Mouse (Mus musculus) neural tube, embryonic 15.5 days (tissue): ENCODE data around the gene Cog3. TPM values are rescaled to one million over a fixed set of nuclear protein-coding genes. Genes with fewer than 3 reads are reported as not detected.
"Not testable (repeated sequence)": the region's sequence is repeated elsewhere in the genome, so short reads cannot be mapped to it uniquely, and the experiment has no call there.

ENCODE experiments used
- ATAC-seq: fragments of 200-750 bp; cut with Nextera tagmentation; 2 replicates; pipeline ENCODE4 v1.8.0; 2017; ENCODE audit warnings: mild to moderate bottlenecking, moderate TSS enrichment, moderate library complexity; ENCODE audit not compliant: low FRiP score
- H3K27ac ChIP-seq: fragments of 300-500 bp; sonication (generic); replicated peaks from 2 replicates; pipeline ENCODE4 v1.5.1; 2015; ENCODE audit warnings: mild to moderate bottlenecking, inconsistent platforms
- H3K27me3 ChIP-seq: fragments of 300-500 bp; sonication (generic); replicated peaks from 2 replicates; pipeline ENCODE4 v1.6.1; 2015; ENCODE audit warnings: inconsistent platforms
- H3K36me3 ChIP-seq: fragments of 300-500 bp; sonication (generic); 2 replicates; pipeline ENCODE4 v1.6.1; 2015; ENCODE audit warnings: inconsistent platforms
- H3K4me1 ChIP-seq: fragments of 300-500 bp; sonication (generic); 2 replicates; pipeline ENCODE4 v1.6.1; 2015; ENCODE audit warnings: inconsistent platforms
- H3K4me2 ChIP-seq: fragments of 300-500 bp; sonication (generic); 2 replicates; pipeline ENCODE4 v1.6.1; 2015; ENCODE audit warnings: inconsistent platforms, mild to moderate bottlenecking, moderate library complexity
- H3K4me3 ChIP-seq: fragments of 300-500 bp; sonication (generic); replicated peaks from 2 replicates; pipeline ENCODE4 v1.5.1; 2015; ENCODE audit warnings: mild to moderate bottlenecking, inconsistent platforms
- H3K9ac ChIP-seq: fragments of 300-500 bp; sonication (generic); replicated peaks from 2 replicates; pipeline ENCODE4 v1.6.1; 2015; ENCODE audit warnings: mild to moderate bottlenecking, inconsistent platforms
- H3K9me3 ChIP-seq: fragments of 300-500 bp; sonication (generic); replicated peaks from 2 replicates; pipeline ENCODE4 v1.6.1; 2016; ENCODE audit warnings: inconsistent platforms
- WGBS: fragments of 180-500 bp; shearing (Covaris S2); methylation state at CpG from one replicate; pipeline ENCODE4 v1.1.7; 2015; ENCODE audit warnings: mixed read lengths; 5-methylcytosine and 5-hydroxymethylcytosine counted together
- polyA plus RNA-seq: library from polyadenylated mRNA; unstranded; fragments of >200 nt; fragmentation: Nextera tagmentation; extraction: Ambion mirVana; gene quantifications from 2 replicates; pipeline ENCODE4 v1.2.1, GENCODE M21; 2015

Gene Cog3
- polyA plus RNA-seq, 1 experiment from 2014 or later: 17.2 TPM

DNA sequence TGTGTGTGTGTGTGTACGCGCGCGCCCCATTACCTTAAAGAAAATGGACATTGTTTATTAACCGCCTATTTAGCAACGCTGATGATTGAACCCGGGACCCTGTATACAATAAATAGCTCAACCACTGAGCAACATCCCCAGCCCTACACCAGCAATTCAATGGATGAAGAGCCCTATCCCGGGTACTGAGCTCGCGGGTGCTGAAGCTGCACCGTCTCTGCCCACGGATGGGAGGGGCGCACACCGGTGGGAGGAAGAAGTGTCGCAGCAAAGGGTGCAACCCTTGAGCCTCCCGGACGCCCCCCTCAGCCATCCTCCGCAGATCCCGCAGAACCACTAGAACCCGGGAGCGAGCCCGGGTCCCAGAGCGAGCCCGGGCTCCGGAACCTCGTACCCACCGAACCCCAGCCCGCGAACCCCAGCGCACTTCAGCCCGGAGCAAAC, 32.1 kb upstream of the Cog3 start:
- 0 out of 2 replicates have a peak, but pooled peaks cover 3% of the 10 kb centered on the region for H3K36me3 ChIP-seq
- H3K27ac ChIP-seq: peak overlapping the region; percentile 95
- ATAC-seq: peak; percentile 85
- peak overlapping the region; percentile 84 for H3K4me2 ChIP-seq
- WGBS: 1% methylated on average over 31 of the region's 31 CpGs
- H3K4me3 ChIP-seq: peak overlapping the region; percentile 82
- H3K4me1 ChIP-seq: peaks cover 6% of the 10 kb centered on the region
- H3K9ac ChIP-seq: peak overlapping the region; percentile 90
- no peaks in the 10 kb centered on the region for H3K9me3 ChIP-seq
- peaks cover 6% of the 10 kb centered on the region; the same call in 1 of the 2 replicates for H3K27me3 ChIP-seq

DNA sequence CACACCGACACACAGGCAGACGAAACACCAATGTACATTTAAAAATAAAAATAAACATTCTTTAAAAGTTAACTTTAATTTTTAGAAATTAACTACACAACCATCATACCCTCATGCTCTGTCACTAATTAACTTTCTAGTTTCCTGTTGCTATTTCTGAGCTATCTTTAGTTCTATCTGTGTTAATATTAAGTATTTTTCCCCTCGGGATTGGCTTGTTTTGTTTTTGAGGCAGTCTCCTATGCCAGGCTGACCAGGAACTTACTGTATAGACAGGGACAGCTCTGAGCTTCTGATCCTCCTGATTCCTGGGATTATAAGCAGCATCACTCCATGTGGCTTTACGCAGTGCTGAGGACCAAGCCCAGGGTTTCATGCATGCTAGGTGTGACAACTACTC, 25.6 kb upstream of the Cog3 start:
- H3K36me3 ChIP-seq: 0 out of 2 replicates have a peak, but pooled peaks cover 3% of the 10 kb centered on the region
- no peak overlapping the region for H3K4me3 ChIP-seq
- 93% methylated on average over 4 of the region's 4 CpGs for WGBS
- no peaks in the 10 kb centered on the region for H3K4me1 ChIP-seq
- H3K27ac ChIP-seq: no peak overlapping the region
- H3K9me3 ChIP-seq: no peaks in the 10 kb centered on the region
- H3K27me3 ChIP-seq: no peaks in the 10 kb centered on the region
- no peak overlapping the region for H3K4me2 ChIP-seq
- no peak for ATAC-seq
- no peak overlapping the region for H3K9ac ChIP-seq

DNA sequence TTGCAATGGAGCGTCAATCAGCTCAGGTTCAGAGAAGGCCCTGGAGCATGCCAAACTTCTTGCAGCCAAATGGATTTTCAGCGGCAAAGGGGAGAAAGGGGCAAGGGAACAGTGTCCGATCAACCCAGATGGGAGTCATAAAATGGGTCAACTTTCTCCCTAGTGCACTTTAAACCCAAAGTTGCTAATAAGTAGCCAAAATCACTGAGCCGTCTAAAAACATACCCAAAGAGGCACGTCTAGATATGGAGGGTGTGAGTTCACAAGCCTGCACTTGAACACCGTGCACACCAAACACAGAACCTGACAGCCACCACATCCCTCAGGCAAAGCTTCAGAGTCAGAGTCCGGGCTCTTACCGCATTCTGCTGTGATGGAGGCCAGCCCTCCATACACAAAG, 22.3 kb upstream of the Cog3 start:
- H3K36me3 ChIP-seq: peaks cover 5% of the 10 kb centered on the region; the same call in 1 of the 2 replicates
- no peak overlapping the region for H3K9ac ChIP-seq
- no peak overlapping the region for H3K4me2 ChIP-seq
- 92% methylated on average over 8 of the region's 8 CpGs for WGBS
- H3K27me3 ChIP-seq: no peaks in the 10 kb centered on the region
- H3K4me3 ChIP-seq: no peak overlapping the region
- H3K4me1 ChIP-seq: no peaks in the 10 kb centered on the region
- no peaks in the 10 kb centered on the region for H3K9me3 ChIP-seq
- no peak overlapping the region for H3K27ac ChIP-seq
- ATAC-seq: no peak

DNA sequence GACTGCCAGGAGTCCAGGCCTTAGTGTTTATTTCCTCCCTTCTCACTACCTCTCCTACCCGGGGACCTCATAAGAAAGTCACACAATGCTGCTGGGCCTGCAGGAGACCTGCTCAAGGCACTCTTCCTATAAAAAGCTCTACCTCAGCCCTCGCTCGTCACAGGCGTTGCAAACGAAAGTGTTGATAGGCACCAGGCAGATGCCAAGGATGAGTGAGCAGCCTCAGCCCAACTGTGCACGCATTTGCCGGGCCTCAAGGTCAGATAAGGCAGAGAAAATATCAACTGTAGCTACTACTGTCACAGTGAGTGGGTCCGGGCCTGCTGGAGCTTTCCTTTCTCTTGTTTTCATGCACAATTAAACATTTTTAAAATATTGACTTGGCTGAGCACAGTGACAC, 19.1 kb upstream of the Cog3 start:
- 78% methylated on average over 8 of the region's 8 CpGs for WGBS
- Histone ChIP-seq H3K9me3 (no peaks in the 10 kb centered on the region), H3K4me2 (no peak overlapping the region), H3K27ac (no peak overlapping the region), H3K36me3 (peaks cover 27% of the 10 kb centered on the region), H3K4me1 (no peaks in the 10 kb centered on the region), H3K9ac (no peak overlapping the region), H3K4me3 (no peak overlapping the region), H3K27me3 (no peaks in the 10 kb centered on the region)
- ATAC-seq: no peak

DNA sequence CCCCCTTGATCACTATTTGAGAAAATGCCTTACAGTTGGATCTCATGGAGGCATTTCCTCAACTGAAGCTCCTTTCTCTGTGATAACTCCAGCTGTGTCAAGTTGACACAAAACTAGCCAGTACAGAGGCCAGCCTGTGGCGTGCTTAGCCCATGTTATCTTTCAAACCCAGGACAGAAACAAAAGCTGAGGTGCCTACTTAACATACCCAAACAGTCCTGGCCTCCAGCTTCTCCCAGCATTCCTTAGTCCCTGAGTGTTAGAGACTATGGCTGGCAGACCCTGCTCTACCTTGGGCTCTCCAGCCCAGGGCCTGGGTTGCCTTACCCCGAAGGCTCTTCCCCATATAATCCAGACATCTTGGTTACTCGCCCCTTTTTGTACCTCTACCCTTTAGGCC, 18.1 kb upstream of the Cog3 start:
- peaks cover 27% of the 10 kb centered on the region for H3K36me3 ChIP-seq
- H3K4me3 ChIP-seq, ATAC-seq, H3K9ac ChIP-seq, H3K27ac ChIP-seq, H3K27me3 ChIP-seq, H3K9me3 ChIP-seq, H3K4me1 ChIP-seq, H3K4me2 ChIP-seq: not testable (repeated sequence)
- 90% methylated on average over 3 of the region's 3 CpGs for WGBS

DNA sequence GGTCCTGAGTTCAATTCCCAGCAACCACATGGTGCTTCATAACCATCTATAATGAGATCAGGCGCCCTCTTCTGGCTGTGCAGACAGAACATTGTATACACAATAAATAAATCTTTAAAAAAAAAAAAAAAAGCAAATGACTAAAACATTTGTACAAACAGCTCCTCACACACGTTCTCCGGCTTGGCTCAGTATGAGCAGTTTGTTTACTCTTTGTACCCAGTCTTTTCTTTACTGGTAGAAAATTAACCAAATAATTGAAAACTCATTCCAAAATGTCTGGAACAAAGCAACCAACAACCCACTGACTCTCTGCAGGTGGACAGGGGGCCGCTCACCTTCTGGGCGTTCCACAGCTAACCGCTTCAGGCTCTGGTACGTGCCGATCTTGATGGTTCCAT, 16.8 kb upstream of the Cog3 start:
- H3K4me2 ChIP-seq: no peak overlapping the region
- H3K4me3 ChIP-seq: no peak overlapping the region
- H3K36me3 ChIP-seq: peaks cover 31% of the 10 kb centered on the region
- ATAC-seq: no peak
- 88% methylated on average over 8 of the region's 8 CpGs for WGBS
- H3K27ac ChIP-seq: no peak overlapping the region
- H3K27me3 ChIP-seq: no peaks in the 10 kb centered on the region
- no peaks in the 10 kb centered on the region for H3K4me1 ChIP-seq
- H3K9me3 ChIP-seq: no peaks in the 10 kb centered on the region
- H3K9ac ChIP-seq: no peak overlapping the region

DNA sequence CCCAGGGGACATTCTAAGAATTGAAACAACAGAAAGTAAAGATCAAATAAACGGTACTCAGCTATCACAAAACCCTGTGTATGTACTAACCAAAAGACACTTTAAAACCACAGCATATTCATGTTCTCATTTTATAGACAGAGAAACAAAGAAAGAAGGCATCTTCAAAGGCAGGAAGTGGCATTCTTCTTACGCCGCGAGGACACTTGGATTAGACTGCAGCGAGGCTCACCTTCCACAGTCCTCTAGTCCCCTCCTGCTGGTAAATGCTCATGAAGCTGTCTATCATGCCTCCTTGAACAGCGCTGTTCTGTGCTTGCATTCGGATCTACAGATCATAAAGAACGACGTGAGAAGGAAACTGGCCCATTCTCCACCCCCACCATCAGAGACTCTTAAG, 15.0 kb upstream of the Cog3 start:
- ATAC-seq: no peak
- peaks cover 39% of the 10 kb centered on the region for H3K36me3 ChIP-seq
- no peak overlapping the region for H3K4me3 ChIP-seq
- H3K27me3 ChIP-seq: no peaks in the 10 kb centered on the region
- WGBS: 73% methylated on average over 9 of the region's 9 CpGs
- no peak overlapping the region for H3K9ac ChIP-seq
- no peaks in the 10 kb centered on the region for H3K9me3 ChIP-seq
- no peak overlapping the region for H3K4me2 ChIP-seq
- H3K4me1 ChIP-seq: no peaks in the 10 kb centered on the region
- H3K27ac ChIP-seq: no peak overlapping the region

DNA sequence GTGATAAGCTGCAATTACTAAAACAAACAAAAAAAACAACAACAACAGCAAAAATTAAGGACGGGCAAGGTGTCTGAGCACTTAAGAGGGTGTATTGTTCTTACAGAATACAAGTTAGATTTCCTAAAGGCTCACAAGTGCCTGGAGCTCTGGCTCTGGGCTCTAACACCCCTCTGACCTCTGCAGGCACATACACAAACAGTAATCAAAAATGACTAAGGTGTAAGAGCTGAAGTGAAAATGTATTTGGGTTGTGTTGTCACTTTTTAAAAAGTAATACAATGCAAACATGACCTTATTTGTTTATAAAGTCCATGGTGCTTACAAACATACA, 13.9 kb upstream of the Cog3 start:
- 7% methylated on average over 1 of the region's 1 CpGs for WGBS
- H3K4me3 ChIP-seq: no peak overlapping the region
- H3K4me1 ChIP-seq: no peaks in the 10 kb centered on the region
- no peak for ATAC-seq
- no peaks in the 10 kb centered on the region for H3K9me3 ChIP-seq
- peaks cover 39% of the 10 kb centered on the region for H3K36me3 ChIP-seq
- H3K27ac ChIP-seq: no peak overlapping the region
- H3K4me2 ChIP-seq: no peak overlapping the region
- no peak overlapping the region for H3K9ac ChIP-seq
- no peaks in the 10 kb centered on the region for H3K27me3 ChIP-seq

DNA sequence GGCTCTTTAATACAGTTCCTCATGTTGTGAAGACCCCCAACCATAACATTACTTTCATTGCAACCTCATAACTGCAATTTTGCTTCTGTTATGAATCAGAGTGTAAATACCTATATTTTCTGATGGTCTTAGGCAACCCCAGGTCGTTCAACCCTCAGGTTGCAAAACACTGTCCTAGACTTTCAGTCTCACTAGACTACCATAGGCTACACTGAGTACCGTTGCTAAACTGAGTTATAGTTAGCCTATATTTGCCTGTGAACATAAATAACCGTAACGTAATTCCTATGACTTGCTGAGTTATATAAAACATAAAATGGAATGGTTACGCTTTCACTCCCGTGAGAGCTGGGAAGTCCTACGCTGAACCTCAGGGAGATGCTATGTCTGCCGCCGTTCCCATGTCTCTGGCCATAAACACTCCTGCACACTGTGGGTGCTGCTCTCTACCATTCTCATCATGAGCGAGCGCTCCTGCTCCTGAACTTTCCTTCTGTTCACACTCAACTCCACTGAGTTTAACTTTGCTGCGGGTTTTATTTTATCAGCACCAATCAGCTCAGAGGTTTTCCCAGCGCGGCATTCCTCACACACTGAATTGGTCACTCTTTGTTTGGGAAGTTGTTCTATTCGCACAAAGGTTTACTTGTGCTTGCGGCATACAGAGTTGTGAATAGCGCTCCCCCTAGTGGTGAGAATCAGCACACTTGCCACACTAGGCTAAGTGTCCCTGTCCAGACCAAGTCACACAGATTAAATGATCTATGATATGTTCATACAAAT, 13.4 kb upstream of the Cog3 start:
- H3K9ac ChIP-seq: no peak overlapping the region

DNA sequence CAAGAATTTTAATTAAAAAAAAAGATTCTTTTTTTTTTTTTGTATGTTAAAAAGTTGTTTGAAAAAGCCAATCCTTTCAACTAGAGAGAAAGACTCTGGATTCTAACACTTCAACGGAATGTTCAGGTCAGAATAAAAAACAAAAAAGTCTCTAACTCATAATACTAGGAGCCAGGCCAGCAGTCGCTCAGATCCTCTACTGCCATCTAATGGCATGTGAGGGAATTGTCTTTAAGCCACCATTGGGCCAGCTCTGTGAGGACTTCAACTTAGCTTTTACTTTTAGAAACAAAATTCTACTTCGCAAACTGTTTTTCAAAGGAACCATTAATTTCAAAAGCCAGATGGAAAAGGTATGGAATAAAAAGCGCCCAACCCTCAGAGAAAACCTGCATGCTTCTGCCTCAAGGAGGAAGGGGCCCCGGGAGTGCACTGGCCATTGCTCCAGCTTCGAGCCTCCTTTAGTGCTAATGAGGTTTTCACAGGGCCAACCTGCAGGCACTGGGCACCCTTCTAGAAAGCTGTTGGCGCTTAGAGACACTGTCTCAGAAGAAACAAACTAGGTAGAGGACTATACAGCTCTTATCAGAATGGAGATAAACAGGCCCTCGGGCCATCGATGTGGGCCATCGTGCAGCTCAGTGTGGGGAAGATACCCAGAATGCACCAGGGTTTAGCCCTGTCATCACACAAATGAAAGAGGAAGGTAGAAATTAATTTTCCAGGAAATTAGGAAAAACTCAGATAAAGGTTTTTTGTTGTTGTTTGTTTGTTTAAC, 6.9 kb upstream of the Cog3 start:
- Histone ChIP-seq H3K9me3 (no peaks in the 10 kb centered on the region), H3K4me1 (no peaks in the 10 kb centered on the region), H3K4me3 (no peak overlapping the region), H3K27me3 (peaks cover 5% of the 10 kb centered on the region; the same call in 1 of the 2 replicates), H3K36me3 (peaks cover 21% of the 10 kb centered on the region), H3K4me2 (no peak overlapping the region), H3K9ac (no peak overlapping the region), H3K27ac (no peak overlapping the region)
- WGBS: 64% methylated on average over 10 of the region's 10 CpGs
- no peak for ATAC-seq

More for the DNA sequence above, 13.4 kb upstream of the Cog3 start:
- Histone ChIP-seq H3K27me3 (no peaks in the 10 kb centered on the region), H3K9me3 (no peaks in the 10 kb centered on the region), H3K4me1 (no peaks in the 10 kb centered on the region), H3K27ac (0 out of 2 replicates have a peak overlapping the region, but pooled peaks have one; percentile 38), H3K4me2 (peak overlapping the region; percentile 32), H3K36me3 (peaks cover 38% of the 10 kb centered on the region), H3K4me3 (no peak overlapping the region; the same call in 1 of the 2 replicates)
- 42% methylated on average over 17 of the region's 17 CpGs for WGBS
- peak; percentile 84 for ATAC-seq

DNA sequence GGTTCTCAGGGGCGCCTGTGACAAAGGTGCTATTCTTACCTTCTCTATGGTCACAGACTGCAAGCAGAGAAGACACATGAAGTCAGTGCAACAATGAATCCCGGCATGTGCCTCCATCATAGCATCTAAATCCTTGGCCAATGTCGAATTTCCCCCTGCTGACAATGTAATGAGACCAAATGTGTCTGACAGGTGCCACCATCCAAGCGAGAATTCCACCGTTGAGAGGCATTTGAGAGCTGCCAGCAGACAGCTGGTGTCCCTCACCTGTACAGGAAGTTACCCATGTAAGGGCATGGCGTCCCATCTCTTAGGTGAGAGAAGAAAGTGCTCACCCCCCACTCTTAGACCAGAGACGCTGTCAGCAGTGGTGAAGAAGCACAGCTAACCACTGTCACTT, 4.1 kb upstream of the Cog3 start:
- no peak for ATAC-seq
- no peak overlapping the region for H3K27ac ChIP-seq
- H3K4me1 ChIP-seq: peaks cover 4% of the 10 kb centered on the region
- peaks cover 14% of the 10 kb centered on the region for H3K36me3 ChIP-seq
- no peak overlapping the region for H3K9ac ChIP-seq
- WGBS: 73% methylated on average over 7 of the region's 7 CpGs
- H3K4me3 ChIP-seq: no peak overlapping the region
- peaks cover 5% of the 10 kb centered on the region; the same call in 1 of the 2 replicates for H3K27me3 ChIP-seq
- no peak overlapping the region for H3K4me2 ChIP-seq
- no peaks in the 10 kb centered on the region for H3K9me3 ChIP-seq

DNA sequence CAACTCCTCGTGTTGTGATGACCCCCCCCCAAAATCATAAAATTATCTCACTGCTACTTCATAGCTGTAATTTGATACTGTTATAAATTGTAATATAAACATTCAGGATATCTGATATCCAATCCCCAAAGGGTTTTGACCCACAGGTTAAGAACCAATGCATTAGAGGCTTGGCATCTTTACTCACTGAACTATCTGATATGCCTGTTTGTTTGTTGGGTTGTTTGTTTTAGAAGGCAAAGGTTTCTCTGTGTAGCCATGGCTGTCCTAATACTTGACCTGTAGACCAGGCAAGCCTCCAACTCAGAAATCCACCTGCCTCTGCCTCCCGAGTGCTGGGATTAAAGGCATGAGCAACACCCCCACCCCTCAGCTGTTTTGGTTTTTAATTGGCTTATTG, 3.5 kb upstream of the Cog3 start:
- H3K9me3 ChIP-seq: no peaks in the 10 kb centered on the region
- H3K36me3 ChIP-seq: peaks cover 14% of the 10 kb centered on the region
- no peak overlapping the region for H3K4me3 ChIP-seq
- 77% methylated on average over 2 of the region's 2 CpGs for WGBS
- ATAC-seq: no peak
- peaks cover 10% of the 10 kb centered on the region for H3K4me1 ChIP-seq
- H3K27ac ChIP-seq: no peak overlapping the region
- H3K9ac ChIP-seq: no peak overlapping the region
- H3K27me3 ChIP-seq: peaks cover 5% of the 10 kb centered on the region; the same call in 1 of the 2 replicates
- H3K4me2 ChIP-seq: no peak overlapping the region
